Mouse (Mus musculus): Measurements from ENCODE around the gene Nudt13.

Gene Nudt13

GRCm38 (mm10) chr14:20340149-20340548 is 45.7 kb downstream of the Nudt13 start:
- DNase-seq (ENCODE audit: low read depth, low spot score), result peak; percentile 39

DNA sequence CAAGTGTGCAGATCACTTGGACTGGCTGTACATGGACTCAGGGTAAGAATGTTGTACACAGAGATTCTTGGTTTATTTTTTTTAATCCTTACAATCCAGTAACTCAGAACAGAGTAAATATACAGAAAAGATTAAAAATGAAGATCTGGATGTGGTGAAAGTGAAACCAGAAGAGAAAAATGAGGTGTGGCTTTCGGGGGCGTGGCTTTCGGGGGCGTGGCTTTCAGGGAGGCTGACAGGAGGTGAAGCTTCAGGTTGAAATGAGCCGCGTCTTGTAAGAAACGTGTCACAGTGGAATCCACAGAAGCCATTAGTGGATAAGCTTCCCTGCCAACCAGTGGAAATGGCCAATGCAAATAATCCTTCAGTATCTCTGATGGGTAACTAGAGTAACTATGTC is 46.4 kb downstream of the Nudt13 start:
- DNase-seq (ENCODE audit: low read depth, low spot score), result peak; percentile 15

- peak; percentile 2 for DNase-seq (ENCODE audit: low read depth, low spot score)
Measured at GRCm38 (mm10) chr14:20345885-20346284, 51.4 kb downstream of the Nudt13 start.

- no peak for DNase-seq (ENCODE audit: low read depth, low spot score)
Measured at GRCm38 (mm10) chr14:20347441-20347990, 53.0 kb downstream of the Nudt13 start.

DNA sequence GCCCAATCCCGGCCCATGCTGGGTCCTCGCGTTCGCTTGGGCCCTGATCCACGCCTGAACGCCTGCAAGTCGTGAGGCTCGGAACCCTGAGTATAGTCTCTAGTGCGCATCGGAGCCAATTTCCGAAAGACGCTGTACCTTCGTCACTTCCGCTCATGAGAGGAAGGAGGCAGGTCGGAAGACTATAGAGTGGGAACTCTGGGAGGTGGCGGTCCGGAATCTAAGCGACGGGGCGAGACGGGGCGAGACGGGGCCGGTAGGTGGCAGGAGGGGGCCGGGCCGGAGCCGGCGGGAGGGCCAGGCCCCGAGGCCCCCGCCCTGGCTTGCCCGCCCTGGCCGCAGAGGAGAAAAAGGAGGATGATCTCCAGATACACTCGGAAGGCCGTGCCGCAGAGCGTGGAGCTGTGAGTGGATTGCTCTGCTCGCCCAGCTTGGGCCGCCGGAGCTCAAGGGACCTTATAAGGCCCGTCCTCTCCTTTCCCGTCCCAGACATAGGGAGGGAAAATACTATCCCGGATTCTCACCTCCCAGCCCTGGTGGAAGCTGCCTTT is 53.6 kb downstream of the Nudt13 start, which contains the start of the genes Ecd and Fam149b:
TSS of gene Ecd (minus strand) at position 131 of the 551 bp plus-strand sequence.
TSS of gene Fam149b (plus strand) at position 172 of the 551 bp plus-strand sequence.
- peak; percentile 91 for DNase-seq (ENCODE audit: low read depth, low spot score)

DNA sequence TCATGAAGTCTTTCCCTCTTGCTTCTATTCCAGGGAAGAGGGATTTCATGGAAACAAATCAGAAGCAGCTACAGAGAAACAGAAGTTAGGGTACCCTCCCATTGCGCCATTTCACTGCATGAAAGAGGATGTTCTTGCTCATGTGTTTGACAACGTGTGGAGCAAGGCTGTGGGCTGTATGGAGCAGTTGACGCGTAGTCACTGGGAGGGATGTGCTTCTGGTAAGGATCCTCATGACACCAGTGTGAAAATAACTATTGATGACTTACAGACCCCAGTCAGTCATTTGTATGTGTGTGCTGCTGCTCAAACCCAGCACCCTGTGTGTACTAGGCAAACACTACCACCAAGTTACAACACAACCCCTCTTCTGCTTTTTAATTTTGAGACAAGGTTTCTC is 68.7 kb downstream of the Nudt13 start:
- DNase-seq (ENCODE audit: low read depth, low spot score), result no peak
